Mouse (Mus musculus) gastrocnemius, postnatal 4 days (tissue): ENCODE results near the gene Arl6. TPM values are rescaled to one million over a fixed set of nuclear protein-coding genes. Genes with fewer than 3 reads are reported as not detected.

Experiments
- DNase-seq, 2 experiments: peaks; one replicate each; pipeline ENCODE4 v3.0.0; 2021 to 2022; ENCODE audit warnings: low spot score in 2 of 2, mixed read lengths in 2 of 2
- long read RNA-seq, 2 experiments: library from polyadenylated mRNA; stranded (forward); transcript quantifications; one replicate each; pipeline ENCODE4 v2.0.0; 2021
- total RNA-seq, 2 experiments: library from RNA; stranded (reverse); gene quantifications; 2 replicates each; pipeline ENCODE4 v1.2.3; 2021

The Arl6 gene
- 1 to 10 TPM; 6.3 to 7.0 TPM for total RNA-seq
- long read RNA-seq, experiment 1, transcript Arl6-201 (8 exons, 1,696 nt): major isoform, 11 of 12 reads
- long read RNA-seq, experiment 1, partial matches to known transcripts: 0 of 12 reads
- long read RNA-seq, experiment 1, other reads (novel, unspliced or antisense): 1 of 12 reads
- long read RNA-seq, experiment 2, transcript Arl6-201 (8 exons, 1,696 nt): major isoform, 8 of 8 reads
- long read RNA-seq, experiment 2, partial matches to known transcripts: 0 of 8 reads
- long read RNA-seq, experiment 2, other reads (novel, unspliced or antisense): 0 of 8 reads

- peak; percentile 87 to 95 for DNase-seq
These were observed at the start of gene Arl6 for GRCm38 (mm10) chr16:59639102-59639691. TSS of gene Arl6 (minus strand) at chr16:59639391.

GRCm38 (mm10) chr16:59685135-59685534, 45.9 kb upstream of the Arl6 start:
- no peak for DNase-seq

DNA sequence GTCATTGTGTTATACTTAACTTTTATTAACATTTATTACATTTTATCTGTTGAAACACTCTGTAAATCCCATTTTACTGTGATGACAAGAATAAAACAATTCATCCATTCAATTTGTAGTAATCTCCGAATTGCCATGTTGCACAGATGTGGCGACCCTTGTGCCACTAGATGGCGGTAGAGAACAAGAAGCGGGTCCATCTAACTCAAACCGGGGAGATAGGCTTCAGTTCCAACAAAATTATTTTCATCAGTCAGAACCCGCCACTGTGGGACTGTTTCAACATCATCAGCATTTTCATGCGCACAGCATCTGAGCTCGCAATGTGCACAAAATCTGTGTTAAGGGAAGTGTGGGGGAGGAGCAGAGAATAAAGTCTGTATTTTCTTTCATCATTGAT, 44.2 kb upstream of the Arl6 start:
- DNase-seq: peak; percentile 41 to 71

GRCm38 (mm10) chr16:59682216-59682891, 43.2 kb upstream of the Arl6 start:
- no peak for DNase-seq

- DNase-seq: no peak
These were observed 27.7 kb upstream of the Arl6 start for GRCm38 (mm10) chr16:59666938-59667337.

DNA sequence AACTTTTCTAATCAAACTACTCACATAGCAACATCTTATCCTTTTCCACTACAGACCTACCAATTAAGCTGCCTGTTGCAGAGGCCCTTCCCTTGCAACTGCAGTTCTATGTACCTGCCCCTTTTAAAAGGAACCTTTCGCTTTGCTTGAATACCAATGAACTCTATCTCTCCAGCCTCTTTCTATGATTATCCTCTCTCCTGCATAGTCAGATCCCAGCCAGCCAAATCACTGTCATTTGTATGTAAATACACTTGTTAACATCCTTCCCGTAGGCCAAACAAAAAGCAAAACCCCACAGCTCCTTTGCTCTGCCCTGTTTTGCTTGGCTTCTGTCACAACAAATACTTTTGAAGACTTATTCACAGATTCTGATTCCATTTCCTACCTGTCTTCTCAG, 4.6 kb upstream of the Arl6 start:
- DNase-seq: no peak

DNA sequence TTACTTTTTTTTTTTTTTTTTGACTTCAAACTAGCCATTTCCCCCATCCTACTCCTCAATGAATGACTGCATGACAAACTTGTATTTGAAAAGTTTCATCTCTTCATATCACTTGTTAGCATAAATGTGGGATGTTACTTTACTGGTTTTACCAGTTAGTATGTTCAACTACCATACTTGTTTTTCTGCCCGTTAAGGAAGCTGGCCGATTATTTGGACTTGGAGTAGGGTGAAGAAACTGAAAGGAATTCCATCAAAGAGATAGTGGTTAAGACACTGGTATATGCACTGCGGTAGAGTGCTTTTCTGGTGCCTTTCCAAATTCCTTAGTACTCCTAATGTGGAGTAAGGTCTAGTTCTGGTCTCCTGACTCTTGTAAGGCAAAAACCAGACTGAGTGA, 794 bp upstream of the Arl6 start:
- DNase-seq: no peak

- no peak for DNase-seq
These were observed 4.6 kb downstream of the Arl6 start for GRCm38 (mm10) chr16:59634598-59634997.

GRCm38 (mm10) chr16:59621554-59621953, 17.6 kb downstream of the Arl6 start:
- no peak for DNase-seq

DNA sequence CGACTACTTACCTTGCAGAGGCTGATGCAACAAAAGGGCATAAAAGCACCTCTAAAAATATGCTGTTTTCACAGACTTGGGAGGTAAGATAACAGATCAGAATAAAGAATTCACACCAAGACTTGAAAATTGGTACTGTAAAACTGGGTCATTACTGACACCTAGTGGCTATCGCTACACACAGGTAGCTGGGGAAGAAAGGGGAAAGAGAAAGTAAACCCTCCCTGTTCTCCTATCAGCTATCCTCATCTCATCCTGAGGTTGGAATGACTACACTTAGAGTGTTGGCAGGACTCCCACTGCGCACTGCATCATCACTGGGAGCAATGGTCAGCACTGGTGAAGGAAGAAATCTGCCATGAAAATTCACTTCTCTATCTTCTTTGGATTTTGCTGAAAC, 22.0 kb downstream of the Arl6 start:
- no peak for DNase-seq

DNA sequence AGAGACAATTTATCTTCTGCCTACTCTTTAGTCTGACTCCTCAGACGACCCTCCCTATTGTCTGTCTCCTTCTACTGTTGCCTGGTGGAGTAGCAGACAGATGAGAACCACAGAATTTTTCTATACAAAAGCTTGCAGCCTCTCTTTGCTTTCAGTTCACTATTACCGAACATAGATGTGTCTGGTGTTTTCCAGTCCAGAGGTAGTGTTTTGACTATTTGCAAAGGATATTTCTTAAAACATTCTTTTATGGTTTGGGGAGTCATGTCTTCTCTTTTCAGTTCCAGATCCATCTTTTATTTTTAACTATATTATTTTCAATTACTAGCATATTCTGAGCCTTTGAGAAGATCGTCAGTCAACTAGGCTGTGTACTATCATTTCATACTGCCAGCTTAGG, 23.5 kb downstream of the Arl6 start:
- DNase-seq: no peak

DNA sequence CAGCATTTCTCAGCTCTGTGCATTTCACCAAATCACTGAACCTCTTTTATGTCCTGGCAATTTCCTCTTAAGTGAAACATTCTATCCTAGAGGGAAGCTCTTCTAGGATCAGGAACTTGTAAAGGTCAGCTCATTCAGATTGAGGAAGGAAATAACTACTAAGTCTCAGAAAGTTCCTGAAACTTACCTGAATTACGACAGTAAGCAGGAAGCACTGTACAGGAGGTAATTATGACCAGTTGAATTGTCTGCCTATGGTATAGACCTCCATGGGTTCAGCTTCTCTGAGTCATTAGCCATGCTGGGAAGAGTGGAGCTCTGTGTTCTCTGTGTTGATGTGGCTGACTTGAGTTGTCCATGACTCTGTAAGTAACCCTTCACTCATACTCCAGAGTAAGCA, 28.4 kb downstream of the Arl6 start:
- no peak for DNase-seq

DNA sequence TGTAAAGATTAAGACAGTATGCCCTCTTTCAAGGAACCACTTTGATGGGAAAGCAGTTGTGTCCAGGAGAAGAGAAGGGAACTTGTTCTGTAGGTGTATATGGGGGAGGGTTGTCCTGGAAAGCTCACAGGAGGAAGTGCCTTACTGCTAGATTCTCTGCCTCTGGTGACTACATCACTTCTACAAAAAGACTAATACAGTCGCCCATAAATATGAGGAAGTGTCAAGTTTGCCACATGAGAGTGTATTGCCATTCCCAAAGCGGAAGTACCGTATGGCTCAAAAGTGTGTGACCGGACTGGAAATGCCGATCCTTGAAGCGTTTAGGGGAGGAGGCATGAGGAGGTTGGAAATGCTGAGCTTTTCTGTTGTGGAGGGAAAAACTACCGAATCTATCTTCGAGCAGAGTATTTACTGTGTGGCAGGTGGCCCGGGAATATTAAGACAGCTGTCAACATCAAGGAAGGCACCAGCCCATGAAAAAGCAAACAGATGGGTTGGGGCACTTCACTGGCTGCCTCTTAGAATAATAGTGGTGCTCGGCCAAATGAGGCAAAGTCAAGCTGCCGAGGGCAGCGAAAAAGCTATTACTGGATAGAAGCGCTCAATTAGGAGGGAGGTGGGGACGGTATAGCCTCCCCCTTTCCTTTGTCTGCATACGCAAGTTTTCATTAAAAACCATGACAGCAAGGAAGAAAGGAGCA, 35.0 kb downstream of the Arl6 start:
- DNase-seq: no peak

DNA sequence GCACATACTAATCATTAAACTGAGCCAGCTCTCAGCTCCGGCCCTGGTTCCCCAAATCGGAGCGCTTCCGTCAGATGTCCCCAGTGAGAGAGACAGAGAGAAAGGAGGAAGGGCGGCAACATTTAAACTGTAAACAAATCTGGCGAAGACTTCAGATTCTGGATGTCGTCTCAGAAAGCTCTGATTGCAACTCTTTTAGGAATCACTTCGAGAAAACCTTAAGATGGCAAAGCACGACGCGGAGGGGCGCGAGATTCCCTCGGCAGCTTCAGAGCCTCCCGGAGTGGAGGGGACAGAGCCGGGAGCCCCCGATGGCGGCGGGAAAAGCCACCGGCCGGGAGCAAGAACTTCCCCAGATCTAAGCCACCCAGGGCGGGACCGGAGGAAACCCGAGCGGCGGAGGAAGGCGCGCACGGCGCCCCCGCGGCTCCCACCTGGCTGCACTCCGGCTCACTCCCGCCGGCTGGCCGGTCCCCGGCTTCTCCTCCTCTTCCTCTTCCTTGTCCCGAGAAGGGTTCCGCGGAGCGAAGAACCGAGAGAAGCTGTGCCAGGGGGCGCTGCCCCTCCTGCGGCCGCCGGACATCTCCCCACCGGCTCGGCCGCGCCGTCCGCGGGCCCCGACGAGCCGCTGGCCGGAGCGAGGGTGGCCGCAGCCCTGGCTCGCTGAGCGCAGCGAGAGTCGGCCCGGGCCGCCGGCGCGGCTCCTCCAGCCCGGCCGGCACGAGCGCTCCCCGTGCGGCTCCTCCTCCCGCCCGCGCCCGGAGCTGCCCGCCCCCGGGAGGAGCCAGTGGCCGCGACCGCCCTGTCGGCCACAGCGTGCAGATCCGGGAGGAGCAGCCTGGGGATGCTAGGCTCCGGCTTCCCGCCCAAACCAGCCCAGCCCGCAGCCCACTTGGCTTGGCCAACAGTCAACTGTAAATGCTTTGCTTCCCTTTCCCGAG, 38.6 kb downstream of the Arl6 start, which contains the start of gene Crybg3:
Gene Crybg3 (minus strand): TSS at position 669 of the 941 bp plus-strand sequence.
- peak; percentile 85 to 87 for DNase-seq

DNA sequence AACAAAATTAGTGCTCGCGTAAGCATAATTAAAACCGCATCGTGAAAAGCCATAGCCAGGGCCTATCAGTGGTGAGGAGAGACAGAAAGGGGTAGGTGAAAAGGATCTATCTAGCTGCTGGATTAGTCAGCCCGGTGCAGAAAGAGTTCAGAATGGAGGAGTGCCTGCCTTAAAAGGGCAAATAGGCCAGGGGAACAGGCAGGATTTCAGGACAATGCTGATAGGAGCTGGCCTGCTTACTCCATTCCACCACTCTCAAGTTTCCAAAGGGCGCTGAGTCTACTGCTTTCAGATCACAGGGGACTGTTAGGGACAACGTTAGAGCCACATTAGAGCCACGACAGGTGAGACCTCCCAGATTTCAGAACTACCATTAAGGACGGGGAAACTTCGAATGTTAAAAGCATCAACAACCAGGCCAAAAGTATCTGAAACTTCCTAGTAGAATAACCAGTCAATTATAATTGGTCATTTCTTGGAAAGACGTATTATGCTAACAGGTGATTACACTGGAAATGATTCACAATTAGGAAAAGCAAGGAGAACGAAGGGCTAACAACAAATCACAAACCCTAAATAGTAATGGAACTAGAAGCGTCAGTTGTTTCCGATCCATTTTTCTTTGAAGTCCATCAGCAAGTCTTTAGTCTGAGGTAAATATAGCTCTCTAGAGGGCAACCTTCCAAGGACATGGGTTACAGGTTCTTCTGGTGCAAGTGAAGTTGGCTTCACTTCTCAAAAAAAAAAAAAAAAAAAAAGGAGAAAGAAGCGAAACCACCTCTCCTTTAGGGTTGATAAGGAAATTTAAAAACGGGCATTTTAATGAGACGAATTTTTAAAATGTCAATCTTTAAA, 39.6 kb downstream of the Arl6 start:
- no peak for DNase-seq

DNA sequence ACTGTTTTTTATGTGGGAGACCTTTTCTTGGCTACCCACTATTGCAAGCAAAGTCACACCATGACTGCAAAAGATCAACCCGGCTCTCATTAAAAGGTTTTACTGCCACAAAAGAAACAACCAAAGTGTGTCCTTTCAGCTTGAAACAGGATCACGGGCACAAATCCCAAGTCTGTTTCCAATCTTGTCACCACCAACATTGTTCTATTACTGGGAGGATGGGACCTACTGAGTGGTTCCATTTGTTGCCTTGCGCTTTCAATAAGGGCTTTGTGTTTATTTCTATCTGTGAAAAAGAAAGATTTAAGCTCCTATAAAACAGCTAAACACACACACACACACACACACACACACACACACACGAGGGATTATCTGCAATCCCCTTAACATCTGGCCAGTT, 40.2 kb downstream of the Arl6 start:
- no peak for DNase-seq

DNA sequence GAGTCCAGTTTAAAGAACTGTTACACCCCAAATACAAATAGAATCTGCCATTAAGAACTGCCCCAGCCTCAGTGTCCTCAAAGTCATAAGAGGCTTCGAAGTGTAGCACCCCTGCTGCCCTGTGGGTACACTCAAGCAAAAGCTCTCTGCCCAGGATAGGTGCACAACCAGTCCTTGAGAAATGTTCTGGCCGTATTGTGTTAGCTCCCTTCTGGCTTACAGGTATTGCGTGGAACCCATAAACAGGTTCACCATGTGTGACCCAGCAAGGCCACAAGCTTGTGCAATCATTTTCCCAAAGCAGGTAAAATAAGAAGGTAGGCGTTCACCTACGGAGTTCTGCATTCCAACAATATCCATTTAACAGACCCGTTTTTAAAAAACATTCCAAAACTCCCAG, 41.9 kb downstream of the Arl6 start:
- DNase-seq: peak in 1 of 2 experiments; percentile 4

DNA sequence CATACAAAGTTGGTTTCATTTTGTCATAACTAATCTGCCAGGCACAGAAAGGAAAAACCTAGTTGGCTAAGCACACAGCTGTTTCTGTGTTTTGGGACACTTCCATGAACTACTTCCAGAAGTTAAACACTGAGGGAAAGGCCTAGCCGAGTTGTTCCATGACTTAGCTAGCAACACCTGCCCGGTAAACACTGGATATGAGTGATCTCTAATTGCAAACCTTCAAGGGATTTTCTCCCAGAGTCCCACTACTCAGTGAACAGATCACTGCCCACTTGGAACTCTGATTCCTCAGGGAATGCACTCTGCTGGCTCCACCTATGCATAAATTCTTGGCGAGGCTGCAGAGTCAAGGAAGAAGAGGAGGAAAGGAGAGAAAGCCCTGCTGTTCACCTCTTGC, 44.5 kb downstream of the Arl6 start:
- no peak for DNase-seq

GRCm38 (mm10) chr16:59590790-59591189, 48.4 kb downstream of the Arl6 start:
- DNase-seq: no peak
